Mouse (Mus musculus): ENCODE results near the gene Mip.

DNA sequence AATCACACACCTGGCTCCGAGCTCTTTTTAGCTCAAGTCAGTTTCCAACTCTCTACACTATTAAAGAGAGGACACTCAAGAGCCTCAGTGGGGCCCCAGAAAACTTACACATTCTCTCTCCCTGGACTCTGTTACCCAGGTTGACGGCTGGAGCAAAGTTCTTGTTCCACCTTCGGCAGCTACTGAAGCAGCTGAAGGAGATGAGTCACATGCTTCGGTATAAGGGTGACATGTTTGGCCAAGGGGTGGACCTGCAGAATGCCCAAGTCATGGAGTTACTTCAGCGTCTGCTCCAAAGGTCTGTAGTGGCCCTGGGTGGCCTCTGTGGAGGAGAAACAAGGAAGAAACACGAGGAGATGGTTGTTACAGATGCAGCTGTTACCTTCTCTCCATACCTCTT lies 55.3 kb downstream of the Mip start:
- no peak for TF ChIP-seq CTCF (IDR thresholded peaks at IDR 0.05; ENCODE audit: insufficient read depth, low read depth, low read length)
- no peak for TF ChIP-seq POLR2A (IDR thresholded peaks at IDR 0.05; ENCODE audit: insufficient read depth, low read depth, low read length)

Measured in olfactory bulb, adult 2 months (tissue).